Mouse (Mus musculus): ENCODE measurements around the gene Slc16a10.

Slc16a10 gene

DNA sequence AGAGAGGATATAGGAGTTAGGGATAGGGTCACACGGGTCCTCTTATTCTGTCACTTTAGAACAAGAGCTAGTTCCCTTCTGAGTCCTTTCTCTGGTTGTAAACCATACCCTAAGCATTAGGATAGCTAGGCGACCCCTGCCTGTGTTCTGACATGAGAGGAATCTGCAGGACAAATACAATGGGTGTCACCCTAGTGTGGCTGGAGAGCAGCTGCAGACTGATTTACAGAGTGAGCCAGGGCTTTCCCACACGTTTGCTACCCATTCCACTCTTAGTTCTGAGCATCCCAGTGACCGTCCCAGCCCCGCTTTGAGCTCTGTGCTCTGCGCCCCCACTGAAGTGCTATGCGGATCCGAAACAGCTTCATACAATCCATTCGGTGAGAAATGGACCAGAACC is 71.4 kb downstream of the Slc16a10 start:
- no peak for DNase-seq (ENCODE audit: low read depth in 1 of 2, low spot score in 2 of 2)

DNA sequence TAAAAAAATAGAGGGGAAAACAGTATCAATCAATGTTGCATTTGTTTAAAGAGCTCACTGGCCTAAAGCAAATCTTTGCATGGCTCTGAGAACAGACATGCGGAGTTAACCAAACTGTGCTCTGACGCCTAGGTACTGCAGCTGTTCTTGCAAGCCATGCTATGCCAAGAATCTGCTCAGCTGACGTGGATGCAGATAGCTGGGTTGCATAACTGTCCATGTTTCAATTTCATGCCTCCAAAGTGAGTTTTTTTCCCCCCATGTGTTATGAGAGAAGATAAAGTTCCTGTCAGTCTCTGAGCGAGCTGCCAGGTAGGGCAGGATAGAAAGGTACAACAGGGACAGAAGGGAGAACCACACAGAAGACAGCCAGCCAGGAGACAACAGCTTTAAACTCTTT is 72.8 kb downstream of the Slc16a10 start:
- no peak for DNase-seq (ENCODE audit: low read depth in 1 of 2, low spot score in 2 of 2)

DNA sequence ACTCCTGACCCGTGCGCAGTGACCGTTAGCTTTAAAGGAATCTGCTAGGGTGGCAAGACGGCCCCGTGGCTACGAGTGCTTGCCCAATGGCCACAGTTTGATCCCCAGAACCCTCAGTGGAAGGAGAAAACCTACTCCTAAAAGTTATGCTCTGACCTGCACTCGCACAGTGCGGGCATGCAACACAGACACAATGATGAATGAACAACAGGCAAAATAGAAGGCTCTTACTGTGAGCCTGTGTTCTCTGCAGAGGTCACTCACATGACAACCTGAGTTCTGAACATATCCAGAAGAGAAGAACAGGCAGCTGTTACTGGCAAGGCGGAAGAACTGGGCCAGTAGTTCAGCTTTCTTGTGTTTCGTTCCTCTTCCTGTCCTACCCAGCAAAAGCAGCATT is 73.5 kb downstream of the Slc16a10 start:
- DNase-seq (ENCODE audit: low read depth in 1 of 2, low spot score in 2 of 2), result no peak

DNA sequence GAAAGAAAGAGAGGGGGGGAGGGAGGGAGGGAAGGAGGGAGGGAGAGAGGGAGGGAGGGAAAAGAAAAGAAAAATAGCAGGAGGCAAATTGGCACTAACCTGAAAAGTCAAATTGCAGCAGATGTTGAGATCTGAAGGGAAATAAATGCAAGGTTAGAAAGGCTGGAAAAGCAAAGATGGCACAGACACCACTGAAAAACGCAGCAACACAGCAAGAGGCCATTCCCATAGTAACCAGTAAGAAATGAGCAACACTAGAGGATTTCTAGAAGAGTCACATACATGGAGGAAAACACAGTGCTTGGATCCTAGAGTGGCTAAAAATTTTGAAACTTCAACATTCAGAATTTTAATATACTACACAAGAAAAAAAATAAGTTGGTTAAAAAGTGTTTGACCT is 74.5 kb downstream of the Slc16a10 start:
- no peak for DNase-seq (ENCODE audit: low read depth in 1 of 2, low spot score in 2 of 2)

DNA sequence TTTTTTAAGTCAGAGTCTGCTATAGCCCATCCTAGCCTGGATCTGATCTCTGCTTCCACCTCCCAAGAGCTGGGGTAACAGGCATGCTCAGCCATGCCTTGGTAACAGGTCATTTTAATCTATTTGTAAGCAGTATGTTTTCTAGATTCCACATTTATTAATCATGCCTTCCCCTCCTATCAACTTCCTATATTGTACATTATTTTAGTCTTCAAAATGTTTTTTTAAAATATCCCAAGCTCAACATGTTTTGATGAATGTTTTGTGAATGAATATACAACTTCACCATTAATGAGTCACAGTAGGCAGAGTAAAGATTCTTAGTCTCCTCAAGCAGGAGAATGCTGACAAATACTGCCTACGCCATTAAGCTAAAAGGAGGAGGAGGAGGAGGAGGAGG is 75.0 kb downstream of the Slc16a10 start:
- no peak for DNase-seq (ENCODE audit: low read depth in 1 of 2, low spot score in 2 of 2)

DNA sequence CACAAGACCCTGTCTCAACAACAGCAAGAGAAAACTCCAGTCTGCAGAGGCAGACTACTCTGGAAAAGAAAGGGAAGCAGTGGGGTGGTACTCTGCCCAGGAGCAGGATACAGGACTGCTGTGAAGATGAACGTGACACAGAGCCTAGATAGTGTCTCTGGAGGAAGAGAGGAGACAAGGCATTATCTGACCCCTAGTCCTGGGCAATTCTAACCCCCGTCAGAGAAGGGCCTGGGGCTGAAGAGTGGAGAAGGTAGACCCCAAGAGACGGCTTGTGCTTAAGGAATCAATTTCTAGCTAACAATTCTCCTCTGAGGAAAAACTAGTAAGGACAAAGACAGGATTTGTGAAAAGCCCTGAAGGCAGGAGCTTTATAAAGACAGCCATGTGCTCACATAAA is 76.7 kb downstream of the Slc16a10 start:
- DNase-seq (ENCODE audit: low read depth in 1 of 2, low spot score in 2 of 2), result no peak

DNA sequence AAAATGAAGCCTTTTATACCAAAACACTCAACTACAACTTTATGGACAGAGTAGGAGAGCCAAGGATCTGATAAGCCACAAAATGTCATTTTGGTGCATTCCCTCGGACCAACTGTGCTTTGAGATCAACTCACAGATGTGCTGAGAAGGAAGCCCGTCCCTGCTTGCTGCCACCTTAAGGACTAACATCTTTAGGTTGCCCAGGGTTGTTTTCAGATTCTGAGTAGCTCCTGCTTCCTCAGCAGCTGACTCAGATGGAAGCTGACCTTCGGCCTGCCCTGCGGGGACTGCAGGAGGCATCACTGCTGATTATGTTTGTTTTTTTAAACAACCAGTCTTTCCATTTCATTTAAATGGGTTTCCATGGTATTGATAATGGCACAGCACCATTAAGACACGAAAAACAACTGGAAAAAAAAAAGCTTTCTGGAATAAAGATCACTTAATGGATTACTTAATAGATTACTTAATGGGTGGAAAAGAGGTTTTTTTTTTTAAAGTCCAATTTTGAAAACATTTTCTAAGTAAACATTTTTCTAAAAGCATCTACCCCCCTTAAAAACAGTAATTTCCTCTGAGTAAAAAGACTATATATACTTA is 78.7 kb downstream of the Slc16a10 start:
- no peak for DNase-seq (ENCODE audit: low read depth in 1 of 2, low spot score in 2 of 2)

DNA sequence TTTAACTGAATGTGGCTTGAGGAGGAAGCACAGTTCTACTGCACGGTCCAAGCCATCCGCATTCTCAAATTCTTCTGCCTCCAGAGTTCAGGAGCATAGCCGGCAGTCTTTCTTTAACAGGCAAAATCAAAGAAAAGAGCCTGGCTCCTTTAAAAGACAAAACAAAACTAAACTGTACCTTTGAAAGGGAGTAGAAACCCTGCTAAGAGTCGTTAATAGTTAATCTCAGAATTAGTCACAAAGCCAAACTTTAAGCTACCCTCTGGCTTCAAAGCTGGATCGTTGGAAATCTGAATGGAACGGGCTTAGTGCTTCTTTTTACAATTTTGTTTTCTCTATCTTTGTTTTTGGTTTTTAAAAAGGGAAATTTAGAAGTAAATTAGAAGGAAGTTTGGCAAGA is 79.2 kb downstream of the Slc16a10 start:
- DNase-seq (ENCODE audit: low read depth in 1 of 2, low spot score in 2 of 2), result no peak

DNA sequence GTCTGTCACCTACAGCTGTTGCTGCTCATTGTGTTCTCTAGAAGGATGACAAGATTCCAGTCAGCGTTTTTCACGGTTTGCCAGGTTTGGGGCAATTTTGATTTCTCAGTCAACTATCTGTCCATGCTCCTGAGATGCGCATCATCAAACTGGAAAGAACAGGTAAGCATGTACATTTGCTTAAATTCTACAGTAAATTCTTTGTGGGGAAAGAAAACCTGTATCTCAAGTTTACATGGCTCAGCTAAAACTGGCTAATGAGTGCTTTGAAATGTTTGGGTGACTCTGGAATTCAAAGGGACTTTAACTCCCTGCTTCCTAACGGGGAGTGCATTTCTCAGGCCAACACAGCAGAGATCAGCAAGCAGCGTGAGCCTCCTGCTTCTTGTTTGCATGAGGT is 80.1 kb downstream of the Slc16a10 start:
- DNase-seq (ENCODE audit: low read depth in 1 of 2, low spot score in 2 of 2), result no peak

DNA sequence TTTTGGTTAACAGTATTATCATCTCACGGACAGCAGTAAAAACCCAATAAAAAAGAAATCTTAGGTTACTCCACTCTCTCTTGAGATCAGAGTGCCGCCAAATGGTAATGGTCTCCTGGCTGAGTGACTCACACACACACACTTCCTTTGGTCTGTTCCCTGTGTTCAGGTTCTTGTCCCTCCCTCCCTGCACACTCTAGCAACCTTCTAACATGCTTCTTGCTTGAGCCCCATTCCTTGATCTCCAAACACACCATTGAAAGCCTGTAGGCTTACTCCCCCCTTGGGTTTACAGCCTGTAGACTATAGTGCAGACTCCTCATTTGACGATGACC is 83.3 kb downstream of the Slc16a10 start:
- DNase-seq (ENCODE audit: low read depth in 1 of 2, low spot score in 2 of 2), result no peak

DNA sequence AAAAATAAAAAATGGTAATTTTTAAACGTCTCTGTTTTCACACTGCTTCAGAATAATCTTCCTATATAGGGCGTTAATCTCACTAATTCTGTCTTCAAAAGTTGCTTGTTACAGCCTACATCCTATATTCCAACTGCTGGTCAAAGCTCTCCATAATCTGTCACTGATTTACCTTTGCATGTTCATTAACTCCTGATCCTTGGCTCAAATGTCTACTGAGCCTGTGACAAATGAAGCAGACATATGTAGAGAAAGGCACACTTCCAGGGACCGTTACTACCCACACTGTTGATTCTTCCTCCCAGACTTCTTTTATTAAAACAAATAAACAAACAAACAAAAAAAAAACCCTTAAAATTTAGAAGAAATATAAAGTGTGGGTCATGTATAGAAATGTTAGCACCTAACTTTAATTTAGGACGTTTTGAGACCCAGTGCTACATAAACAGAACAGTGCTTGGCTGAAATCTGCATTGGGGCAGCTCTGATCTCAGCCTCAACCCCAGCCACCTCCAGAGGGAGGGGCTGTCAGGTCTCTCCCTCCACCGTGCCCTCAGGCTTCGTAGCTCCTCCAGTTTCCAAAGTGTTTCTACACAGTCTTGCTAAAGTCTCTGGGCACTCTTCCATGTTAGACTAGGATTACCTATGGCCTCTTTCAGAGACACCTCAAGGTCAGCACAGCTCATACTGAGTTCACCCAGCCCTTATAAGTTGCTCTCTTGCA is 83.8 kb downstream of the Slc16a10 start:
- no peak for DNase-seq (ENCODE audit: low read depth in 1 of 2, low spot score in 2 of 2)

DNA sequence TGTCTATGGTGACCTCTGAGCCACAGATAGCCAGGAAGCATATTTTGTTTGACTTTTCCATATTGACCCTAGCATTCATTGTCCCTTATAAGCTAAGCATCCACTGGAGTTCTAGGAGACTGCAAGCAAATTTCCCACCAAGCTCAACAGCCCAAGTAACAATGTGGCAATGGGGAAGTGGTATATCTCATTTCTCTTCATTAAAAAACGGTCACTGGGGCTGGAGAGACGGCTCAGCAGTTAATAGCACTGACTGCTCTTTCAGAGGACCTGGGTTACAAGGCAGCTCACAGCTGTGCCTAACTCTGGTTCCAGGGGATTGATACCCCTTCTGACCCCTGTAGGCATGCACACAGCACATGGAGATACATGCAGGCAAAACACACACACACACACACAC is 84.4 kb downstream of the Slc16a10 start:
- no peak for DNase-seq (ENCODE audit: low read depth in 1 of 2, low spot score in 2 of 2)

DNA sequence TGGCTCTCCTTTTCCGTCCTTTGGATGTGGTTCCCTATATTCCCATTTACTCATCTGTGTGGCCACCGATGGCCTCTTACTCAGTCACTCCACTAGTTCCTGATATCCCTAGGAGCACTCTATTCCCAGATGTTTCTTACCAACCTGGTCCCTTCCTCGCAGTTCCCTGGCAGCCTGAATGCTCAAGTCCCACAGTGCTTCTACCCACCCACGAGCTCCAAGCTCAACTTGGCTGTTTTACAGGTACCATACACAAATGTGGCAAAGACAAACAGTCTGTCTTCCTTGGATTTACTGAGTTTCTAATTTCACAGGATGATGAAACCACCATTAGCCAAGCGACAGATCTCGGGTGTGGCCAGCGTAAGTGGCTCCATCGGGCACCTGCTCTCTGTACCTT is 87.6 kb downstream of the Slc16a10 start:
- DNase-seq (ENCODE audit: low read depth in 1 of 2, low spot score in 2 of 2), result no peak

DNA sequence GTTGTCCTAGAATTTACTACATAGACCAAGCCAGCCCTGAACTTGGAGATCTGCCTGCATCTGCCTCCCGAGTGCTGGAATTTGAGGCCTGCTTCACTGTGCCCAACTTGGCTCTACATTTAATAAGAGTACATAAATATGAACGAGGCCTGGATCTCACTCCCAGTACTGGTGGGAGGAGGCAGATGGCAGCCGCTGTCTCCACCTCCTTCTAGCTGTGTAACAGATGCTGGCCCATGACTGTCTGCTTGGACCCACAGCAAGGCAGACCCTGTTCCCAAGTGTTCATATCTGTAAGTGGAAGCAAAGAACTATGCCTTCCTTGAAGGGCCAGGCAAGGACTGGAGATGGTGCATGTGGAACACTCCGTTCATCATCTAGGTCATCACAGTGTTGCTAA is 88.2 kb downstream of the Slc16a10 start:
- DNase-seq (ENCODE audit: low read depth in 1 of 2, low spot score in 2 of 2), result no peak

DNA sequence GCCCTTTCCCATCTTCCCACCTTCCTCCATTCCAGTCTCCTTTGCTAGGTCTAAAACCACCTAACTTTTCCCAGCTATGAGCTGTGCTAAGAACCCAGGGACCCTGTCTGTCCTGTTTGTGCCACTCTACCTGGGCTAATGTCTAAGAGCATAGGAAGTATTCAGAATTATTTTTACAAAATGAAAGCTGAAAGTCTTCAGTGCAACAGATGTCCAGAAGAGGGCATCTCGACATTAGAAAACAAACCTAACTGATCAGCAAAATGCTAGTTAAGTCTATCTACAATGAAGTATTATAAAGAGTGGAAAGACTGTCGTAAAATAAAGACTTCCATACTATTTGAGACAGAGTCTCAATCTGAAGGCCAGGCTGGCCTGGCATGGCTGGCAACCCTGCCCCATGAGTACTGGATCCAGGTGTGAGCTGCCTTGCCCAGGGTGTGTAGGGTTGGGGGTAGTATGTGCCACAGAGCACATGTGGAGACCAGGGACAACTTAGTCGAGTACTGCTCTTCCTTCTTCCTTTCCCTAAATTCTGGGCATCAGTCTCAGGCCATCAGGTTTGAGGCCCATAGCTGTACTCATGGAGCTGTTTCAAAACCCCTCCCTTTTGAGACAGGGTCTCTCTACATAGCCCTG is 88.7 kb downstream of the Slc16a10 start:
- DNase-seq (ENCODE audit: low read depth in 1 of 2, low spot score in 2 of 2), result no peak

DNA sequence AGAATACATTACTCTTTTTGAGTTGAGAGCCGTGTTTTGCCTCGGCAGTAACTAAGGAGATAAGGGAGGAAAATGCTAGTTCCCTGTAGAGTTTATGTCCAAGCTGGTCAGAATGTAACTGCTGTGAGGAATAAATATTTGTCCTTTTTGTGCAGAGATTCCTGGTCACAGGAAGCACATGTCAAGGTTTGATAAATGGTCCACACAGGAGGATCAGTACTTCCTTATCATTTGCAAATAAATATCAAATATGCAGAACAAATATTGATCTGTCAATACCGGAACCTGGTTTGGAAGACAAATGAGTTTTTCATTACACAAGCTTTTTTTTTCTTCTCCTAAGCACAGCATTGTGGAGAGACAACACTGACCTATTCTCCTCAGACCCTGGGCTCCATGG is 90.1 kb downstream of the Slc16a10 start:
- no peak for DNase-seq (ENCODE audit: low read depth in 1 of 2, low spot score in 2 of 2)

DNA sequence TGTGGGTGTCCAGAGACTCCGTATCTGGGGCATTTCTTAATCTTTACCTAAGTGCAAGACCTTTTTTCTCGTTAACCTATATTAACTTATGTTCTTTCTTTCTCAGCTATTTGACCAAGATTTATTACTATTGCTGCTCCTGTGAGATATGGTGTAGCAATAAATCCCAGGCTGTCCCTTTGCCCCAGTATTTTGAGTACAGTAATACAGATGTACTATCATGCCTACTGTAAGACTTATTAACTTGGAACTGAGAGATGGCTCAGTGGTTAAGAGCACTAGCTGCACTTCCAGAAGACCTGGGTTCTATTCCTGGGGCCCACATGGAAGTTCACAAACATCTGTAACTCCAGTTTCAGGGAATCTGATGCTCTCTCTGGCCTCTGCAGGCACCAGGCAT is 91.3 kb downstream of the Slc16a10 start:
- no peak for DNase-seq (ENCODE audit: low read depth in 1 of 2, low spot score in 2 of 2)

DNA sequence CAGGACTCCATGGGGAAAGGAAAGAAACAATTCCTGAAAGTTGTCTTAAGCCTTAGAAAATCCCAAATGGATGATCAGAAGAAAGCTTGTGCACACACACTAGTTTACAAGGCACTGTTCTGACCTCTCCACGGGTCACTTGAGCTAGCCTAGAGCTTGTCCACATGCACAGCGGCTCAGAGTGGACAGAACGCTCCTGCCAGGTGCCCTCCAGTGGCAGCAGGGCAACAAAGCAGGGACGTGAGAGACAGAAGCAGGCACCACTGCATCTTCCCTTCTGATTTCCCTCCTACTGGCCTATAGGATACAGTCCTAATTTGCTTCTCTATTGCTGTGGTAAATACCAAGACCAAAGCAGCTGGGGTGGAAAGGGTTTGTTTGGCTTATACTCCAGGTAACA is 100.7 kb downstream of the Slc16a10 start:
- DNase-seq (ENCODE audit: low read depth in 1 of 2, low spot score in 2 of 2), result no peak

DNA sequence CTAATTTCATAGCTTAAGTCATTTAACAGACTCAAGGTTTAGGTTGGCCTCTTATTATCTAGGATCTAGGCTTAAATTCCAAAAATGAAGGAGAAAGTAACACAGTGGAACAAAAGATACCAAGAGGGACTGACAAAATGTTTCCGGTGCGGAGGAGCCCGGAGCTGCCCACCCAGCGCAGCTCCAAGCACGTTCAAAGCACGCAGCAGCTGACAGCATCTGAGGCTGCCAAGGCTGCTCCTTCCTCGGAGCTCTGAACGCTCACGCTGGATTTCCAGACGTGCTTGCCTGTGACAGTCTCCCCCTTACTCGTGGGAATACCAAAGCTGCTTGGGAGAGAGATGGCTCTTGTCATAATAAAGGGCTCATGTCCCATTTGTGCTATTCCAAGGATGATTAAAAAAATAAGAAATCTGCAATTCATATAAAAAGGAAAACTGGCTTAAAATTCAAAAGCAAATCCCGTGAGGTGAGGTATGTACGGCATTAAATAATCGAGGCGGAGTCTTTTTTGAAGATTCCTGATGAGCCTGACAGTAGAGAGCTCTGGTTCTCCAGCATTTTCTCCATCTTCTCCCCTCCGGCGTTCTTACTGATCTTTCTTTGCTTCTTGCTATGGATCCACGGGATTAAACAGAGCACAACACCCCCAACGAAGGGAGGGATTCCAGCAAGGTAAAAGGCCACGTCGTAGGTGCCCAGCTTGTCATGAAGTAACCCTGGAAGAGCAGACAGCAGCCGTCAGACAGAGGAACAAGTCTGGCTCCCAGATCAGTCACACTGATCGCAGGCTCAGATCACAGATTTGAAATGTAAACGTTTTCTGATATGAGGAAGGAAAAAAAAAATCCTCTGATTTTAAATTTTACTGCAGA is 105.1 kb downstream of the Slc16a10 start:
- DNase-seq (ENCODE audit: low read depth in 1 of 2, low spot score in 2 of 2), result no peak

DNA sequence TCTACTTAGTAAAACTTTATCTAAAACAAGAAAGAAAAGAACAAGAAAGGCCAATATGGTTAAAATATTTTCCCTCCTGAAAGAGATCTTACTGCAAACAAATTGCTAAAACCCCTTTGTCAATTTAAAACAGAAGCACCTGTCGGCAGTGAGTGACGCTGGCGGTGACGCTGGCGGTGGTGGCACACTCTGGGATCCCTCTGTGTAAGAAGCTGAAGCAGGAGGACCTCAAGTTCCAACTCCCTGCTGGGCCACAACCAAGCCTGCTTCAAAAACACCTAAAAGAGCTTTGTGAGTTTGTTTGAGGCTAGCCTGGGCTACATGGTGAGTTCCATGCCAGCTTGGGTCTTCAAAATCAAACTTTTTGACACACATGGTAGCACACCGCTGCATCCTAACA is 107.1 kb downstream of the Slc16a10 start:
- no peak for DNase-seq (ENCODE audit: low read depth in 1 of 2, low spot score in 2 of 2)

DNA sequence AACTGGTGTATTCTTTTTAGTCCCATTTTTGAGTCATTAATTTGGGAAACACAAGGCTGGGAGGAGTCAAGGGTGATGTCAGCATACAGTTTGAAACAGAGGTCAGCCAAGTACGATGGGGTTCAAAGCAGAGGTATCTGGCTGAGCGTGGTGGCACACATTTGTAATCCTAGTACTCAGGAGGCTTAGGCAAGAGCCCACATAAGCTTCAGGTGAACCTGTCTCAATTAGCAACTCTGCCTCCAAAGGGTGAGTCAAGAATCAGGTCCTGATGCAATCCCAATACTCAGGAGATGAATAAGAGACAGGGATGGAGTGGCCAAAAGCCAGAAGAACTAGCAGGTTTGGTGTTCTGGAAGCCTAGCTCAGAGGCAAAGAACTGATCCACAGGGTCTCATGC is 109.2 kb downstream of the Slc16a10 start:
- no peak for DNase-seq (ENCODE audit: low read depth in 1 of 2, low spot score in 2 of 2)

DNA sequence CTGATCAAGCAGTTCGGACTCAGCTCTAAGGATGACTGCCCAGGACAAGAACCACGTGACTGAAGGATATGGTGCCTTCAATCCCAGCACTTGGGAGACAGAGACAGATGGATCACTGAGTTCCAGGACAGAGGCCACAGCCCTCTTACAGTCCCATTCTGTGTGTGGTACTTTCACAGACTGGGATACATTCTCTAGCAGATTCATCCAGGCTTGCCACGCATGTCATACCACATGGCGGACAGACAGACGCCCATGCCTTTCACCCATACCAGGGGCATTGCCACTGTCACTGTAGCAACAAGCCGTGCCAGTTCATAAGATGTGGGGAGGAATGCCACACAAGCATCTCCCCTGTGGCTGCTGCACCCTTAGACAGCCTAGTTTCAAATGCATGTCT is 111.3 kb downstream of the Slc16a10 start:
- DNase-seq (ENCODE audit: low read depth in 1 of 2, low spot score in 2 of 2), result no peak

Measured in monocyte, adult 2 months (primary cell).